8 mouse cellular contexts compared by ENCODE assay signal in the genomic region with DNA sequence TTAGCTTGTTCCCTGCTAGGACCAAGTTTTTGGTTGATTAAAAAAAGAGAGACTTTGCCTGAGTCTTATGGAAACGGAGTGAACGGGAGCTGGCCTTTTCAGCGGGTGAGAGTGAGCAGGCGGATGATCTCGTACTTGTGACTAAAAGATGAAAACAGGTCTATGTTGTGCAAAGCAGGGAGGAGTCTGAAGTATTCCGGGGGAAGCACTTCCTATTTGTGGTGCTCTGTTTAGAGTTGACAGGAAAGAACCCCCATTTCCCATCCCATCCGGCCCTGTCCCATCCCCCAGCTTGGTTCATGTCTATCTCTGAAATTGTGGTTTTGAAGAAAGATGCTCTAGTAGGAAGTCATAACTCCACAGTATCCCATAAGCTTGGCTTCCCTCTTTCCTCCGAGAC. TPM values are rescaled to one million over a fixed set of nuclear protein-coding genes. Genes with fewer than 3 reads are reported as not detected.
DNase-seq lines count a peak whose midpoint lies in the region; ATAC-seq and TF ChIP-seq lines count a peak whose summit lies in the region.

No protein-coding gene starts in this region.

- no peaks in the 10 kb centered on the region for H3K27me3 ChIP-seq in heart, embryonic 14.5 days (ENCODE audit: control insufficient read depth, insufficient read depth, low read length)
- H3K27me3 ChIP-seq in G1E (ENCODE audit: insufficient read depth, low read length), result no peaks in the 10 kb centered on the region
- H3K27me3 ChIP-seq in hindbrain, embryonic 11.5 days (ENCODE audit: control insufficient read depth, insufficient read depth, low read length), result no peaks in the 10 kb centered on the region
- peaks cover 4% of the 10 kb centered on the region; the same call in 1 of the 2 replicates for H3K27me3 ChIP-seq in midbrain, embryonic 12.5 days

- H3K9ac ChIP-seq in heart, embryonic 14.5 days (ENCODE audit: low read length), result peak overlapping the region; percentile 94
- H3K9ac ChIP-seq in hindbrain, embryonic 11.5 days (ENCODE audit: low read depth, low read length), result peak overlapping the region; percentile 83; the same call in 1 of the 2 replicates
- H3K9ac ChIP-seq in midbrain, embryonic 12.5 days (replicated peaks), result peak overlapping the region; percentile 79; the same call in 1 of the 2 replicates

- no peak for TF ChIP-seq CTCF in G1E (IDR thresholded peaks at IDR 0.05; ENCODE audit: low read depth, low read length)

- H3K4me3 ChIP-seq in heart, embryonic 14.5 days (ENCODE audit: control insufficient read depth in 1 of 2, insufficient read depth in 1 of 2, low read depth in 1 of 2, low read length in 2 of 2), result peak overlapping the region; percentile 88 to 98
- H3K4me3 ChIP-seq in G1E (ENCODE audit: low read depth, low read length), result peak overlapping the region; percentile 96
- H3K4me3 ChIP-seq in hindbrain, embryonic 11.5 days (ENCODE audit: low read depth, low read length), result peak overlapping the region; percentile 98
- peak overlapping the region; percentile 88 for H3K4me3 ChIP-seq in midbrain, embryonic 12.5 days

- no peak for ATAC-seq in heart, embryonic 14.5 days (ENCODE audit: insufficient number of reproducible peaks, insufficient read depth, low FRiP score, low read depth)
- ATAC-seq in G1E (ENCODE audit: extremely low read depth, insufficient number of reproducible peaks, low FRiP score, poor library complexity, severe bottlenecking), result no peak
- ATAC-seq in hindbrain, embryonic 11.5 days (ENCODE audit: low FRiP score), result no peak
- ATAC-seq in midbrain, embryonic 12.5 days (ENCODE audit: low FRiP score, low read depth), result no peak

- WGBS in heart, embryonic 14.5 days, result 15% methylated on average over 8 of the region's 8 CpGs
- 35% methylated on average over 8 of the region's 8 CpGs for WGBS in hindbrain, embryonic 11.5 days
- 31% methylated on average over 8 of the region's 8 CpGs for WGBS in midbrain, embryonic 12.5 days

- no peaks in the 10 kb centered on the region for H3K9me3 ChIP-seq in heart, embryonic 14.5 days (ENCODE audit: control insufficient read depth, low read length)
- H3K9me3 ChIP-seq in G1E (replicated peaks), result no peaks in the 10 kb centered on the region
- H3K9me3 ChIP-seq in hindbrain, embryonic 11.5 days (ENCODE audit: control insufficient read depth, low read length), result no peaks in the 10 kb centered on the region
- no peaks in the 10 kb centered on the region for H3K9me3 ChIP-seq in midbrain, embryonic 12.5 days

- H3K36me3 ChIP-seq in heart, embryonic 14.5 days (ENCODE audit: control insufficient read depth, insufficient read depth, low read length), result peaks cover 28% of the 10 kb centered on the region
- peaks cover 40% of the 10 kb centered on the region for H3K36me3 ChIP-seq in G1E (replicated peaks)
- H3K36me3 ChIP-seq in hindbrain, embryonic 11.5 days (ENCODE audit: control insufficient read depth, insufficient read depth, low read length), result peaks cover 3% of the 10 kb centered on the region; the same call in 1 of the 2 replicates
- H3K36me3 ChIP-seq in midbrain, embryonic 12.5 days, result peaks cover 24% of the 10 kb centered on the region

- peaks cover 7 to 23% of the 10 kb centered on the region in 2 experiments for H3K4me1 ChIP-seq in heart, embryonic 14.5 days (ENCODE audit: control insufficient read depth in 2 of 2, insufficient read depth in 2 of 2, low read length in 2 of 2)
- peaks cover 43% of the 10 kb centered on the region for H3K4me1 ChIP-seq in G1E (ENCODE audit: insufficient read depth, low read depth, low read length)
- 0 out of 2 replicates have a peak, but pooled peaks cover 3% of the 10 kb centered on the region for H3K4me1 ChIP-seq in hindbrain, embryonic 11.5 days (replicated peaks; ENCODE audit: control insufficient read depth, insufficient read depth, low read length)
- H3K4me1 ChIP-seq in midbrain, embryonic 12.5 days, result peaks cover 26% of the 10 kb centered on the region

- H3K27ac ChIP-seq in heart, embryonic 14.5 days (replicated peaks in 1 of 2; ENCODE audit: control insufficient read depth in 1 of 2, insufficient read depth in 1 of 2, low read depth in 2 of 2, low read length in 2 of 2), result peak overlapping the region in 1 of 2 experiments; percentile 69; a peak in 1 of 4 replicates
- no peak overlapping the region for H3K27ac ChIP-seq in hindbrain, embryonic 11.5 days (ENCODE audit: low read depth, low read length)
- H3K27ac ChIP-seq in midbrain, embryonic 12.5 days (replicated peaks), result no peak overlapping the region

- H3K4me2 ChIP-seq in heart, embryonic 14.5 days (ENCODE audit: low read length), result peak overlapping the region; percentile 95
- peak overlapping the region; percentile 88 for H3K4me2 ChIP-seq in hindbrain, embryonic 11.5 days (replicated peaks; ENCODE audit: low read depth, low read length)
- H3K4me2 ChIP-seq in midbrain, embryonic 12.5 days (replicated peaks), result peak overlapping the region; percentile 81

- intact Hi-C loops in heart, postnatal 14 days (cut with DNase I), result no loop called here

- DNase-seq in heart, postnatal 14 days, result no peak
- no peak for DNase-seq in G1E (ENCODE audit: low spot score)
- DNase-seq in hindbrain, embryonic 11.5 days (ENCODE audit: low spot score), result no peak
- no peak for DNase-seq in adrenal gland, postnatal 10 days
- DNase-seq in urinary bladder, adult 2 months (ENCODE audit: low spot score), result no peak
- no peak for DNase-seq in layer of hippocampus, adult 18-20 months (ENCODE audit: low spot score in 2 of 2)

RNA-seq across cellular contexts. Expression of a gene that starts 1.1 kb away (rescaled TPM):
- 60.9 and 62.4 TPM in 2 replicates for polyA plus RNA-seq in heart, embryonic 14.5 days (2014; fragmentation: Nextera tagmentation; extraction: Ambion mirVana)
- 10 to 100 TPM; 55.2 to 58.4 TPM for total RNA-seq in heart, postnatal 14 days (2021)
- total RNA-seq in G1E (2014; fragmentation: Nextera tagmentation) (18.3 and 20.8 TPM in 2 replicates), G1E (2017) (32.9 and 34.7 TPM in 2 replicates)
- 13.1 and 16.7 TPM in 2 replicates for polyA plus RNA-seq in G1E (2012)
- polyA plus RNA-seq in hindbrain, embryonic 11.5 days (2014; fragmentation: Nextera tagmentation; extraction: Ambion mirVana), result 52.5 and 57.6 TPM in 2 replicates
- 45.4 and 49.3 TPM in 2 replicates for polyA plus RNA-seq in midbrain, embryonic 12.5 days (2016; fragmentation: Nextera tagmentation; extraction: Ambion mirVana)
- total RNA-seq in adrenal gland, postnatal 10 days (2021), result 100 to 1,000 TPM; 101 to 103 TPM
- polyA plus RNA-seq in urinary bladder, adult 2 months (2012; rRNA removed), result 25.3 and 32.5 TPM in 2 replicates
- 10 to 100 TPM; 23.0 to 23.5 TPM for total RNA-seq in layer of hippocampus, adult 18-20 months (2021)

RNA-seq across cellular contexts. Expression of a gene that starts 18.2 kb away (rescaled TPM):
- 3.1 and 3.8 TPM in 2 replicates for polyA plus RNA-seq in heart, embryonic 14.5 days (2014; fragmentation: Nextera tagmentation; extraction: Ambion mirVana)
- 10 to 100 TPM; 15.7 to 16.0 TPM for total RNA-seq in heart, postnatal 14 days (2021)
- total RNA-seq in G1E (2014; fragmentation: Nextera tagmentation) (16.8 and 22.5 TPM in 2 replicates), G1E (2017) (9.8 and 15.5 TPM in 2 replicates)
- polyA plus RNA-seq in G1E (2012), result 12.6 and 17.4 TPM in 2 replicates
- 4.6 and 4.9 TPM in 2 replicates for polyA plus RNA-seq in hindbrain, embryonic 11.5 days (2014; fragmentation: Nextera tagmentation; extraction: Ambion mirVana)
- 2.5 and 2.7 TPM in 2 replicates for polyA plus RNA-seq in midbrain, embryonic 12.5 days (2016; fragmentation: Nextera tagmentation; extraction: Ambion mirVana)
- total RNA-seq in adrenal gland, postnatal 10 days (2021), result 10 to 100 TPM; 32.6 to 34.8 TPM
- 12.6 and 14.3 TPM in 2 replicates for polyA plus RNA-seq in urinary bladder, adult 2 months (2012; rRNA removed)
- total RNA-seq in layer of hippocampus, adult 18-20 months (2021), result 10 to 100 TPM; 39.9 to 42.0 TPM

RNA-seq across cellular contexts. Expression of a gene that starts 18.5 kb away (rescaled TPM):
- 0.18 and 0.27 TPM in 2 replicates for polyA plus RNA-seq in heart, embryonic 14.5 days (2014; fragmentation: Nextera tagmentation; extraction: Ambion mirVana)
- under 1 TPM; 0.29 to 0.31 TPM for total RNA-seq in heart, postnatal 14 days (2021)
- total RNA-seq in G1E (2014; fragmentation: Nextera tagmentation) (not detected in 2 replicates), G1E (2017) (0.29 and 0.60 TPM in 2 replicates)
- 0.21 and 0.25 TPM in 2 replicates for polyA plus RNA-seq in G1E (2012)
- polyA plus RNA-seq in hindbrain, embryonic 11.5 days (2014; fragmentation: Nextera tagmentation; extraction: Ambion mirVana), result 3.6 and 4.8 TPM in 2 replicates
- 4.2 and 5.3 TPM in 2 replicates for polyA plus RNA-seq in midbrain, embryonic 12.5 days (2016; fragmentation: Nextera tagmentation; extraction: Ambion mirVana)
- under 1 TPM; 0.15 to 0.36 TPM for total RNA-seq in adrenal gland, postnatal 10 days (2021)
- polyA plus RNA-seq in urinary bladder, adult 2 months (2012; rRNA removed), result 0.17 and 0.32 TPM in 2 replicates
- 1 to 10 TPM; 1.1 to 1.2 TPM for total RNA-seq in layer of hippocampus, adult 18-20 months (2021)
